Mouse (Mus musculus): ENCODE data around the gene Maml1. TPM values are rescaled to one million over a fixed set of nuclear protein-coding genes. Genes with fewer than 3 reads are reported as not detected.

Gene Maml1
- polyA plus RNA-seq, 1 experiment: 14.1 TPM

GRCm38 (mm10) chr11:50266997-50267396, 25.1 kb downstream of the Maml1 start:
- H3K4me3 ChIP-seq (ENCODE audit: low read depth, low read length): no peak overlapping the region
- peaks cover 10% of the 10 kb centered on the region for H3K36me3 ChIP-seq (ENCODE audit: control insufficient read depth, insufficient read depth, low read length, poor library complexity, severe bottlenecking)
- H3K4me1 ChIP-seq (ENCODE audit: control insufficient read depth, insufficient read depth, low read length): peaks cover 3% of the 10 kb centered on the region
- TF ChIP-seq CTCF (IDR thresholded peaks at IDR 0.05; ENCODE audit: low read depth, low read length) (no peak), EP300 (IDR thresholded peaks at IDR 0.05; ENCODE audit: insufficient read depth, low read depth, low read length) (no peak), POLR2A (IDR thresholded peaks at IDR 0.05; ENCODE audit: insufficient read depth, low read length) (no peak)
- H3K27ac ChIP-seq (ENCODE audit: insufficient read depth, low read length): no peak overlapping the region
- no peaks in the 10 kb centered on the region for H3K9me3 ChIP-seq (replicated peaks; ENCODE audit: control insufficient read depth, insufficient read depth, low read length, poor library complexity, severe bottlenecking)
- no peak overlapping the region for H3K9ac ChIP-seq (ENCODE audit: low read depth, poor library complexity, severe bottlenecking)
- no peaks in the 10 kb centered on the region for H3K27me3 ChIP-seq (ENCODE audit: control insufficient read depth, insufficient read depth, low read length, poor library complexity, severe bottlenecking)

- Histone ChIP-seq H3K27me3 (ENCODE audit: control insufficient read depth, insufficient read depth, low read length, poor library complexity, severe bottlenecking) (no peaks in the 10 kb centered on the region), H3K27ac (ENCODE audit: insufficient read depth, low read length) (no peak overlapping the region), H3K9me3 (replicated peaks; ENCODE audit: control insufficient read depth, insufficient read depth, low read length, poor library complexity, severe bottlenecking) (no peaks in the 10 kb centered on the region), H3K4me3 (ENCODE audit: low read depth, low read length) (no peak overlapping the region), H3K36me3 (ENCODE audit: control insufficient read depth, insufficient read depth, low read length, poor library complexity, severe bottlenecking) (peaks cover 10% of the 10 kb centered on the region), H3K4me1 (ENCODE audit: control insufficient read depth, insufficient read depth, low read length) (peaks cover 3% of the 10 kb centered on the region), H3K9ac (ENCODE audit: low read depth, poor library complexity, severe bottlenecking) (no peak overlapping the region)
- TF ChIP-seq POLR2A (IDR thresholded peaks at IDR 0.05; ENCODE audit: insufficient read depth, low read length): no peak
- TF ChIP-seq CTCF (IDR thresholded peaks at IDR 0.05; ENCODE audit: low read depth, low read length): no peak
- TF ChIP-seq EP300 (IDR thresholded peaks at IDR 0.05; ENCODE audit: insufficient read depth, low read depth, low read length): no peak
Observed at GRCm38 (mm10) chr11:50265931-50266330, 26.2 kb downstream of the Maml1 start.

- Histone ChIP-seq H3K27ac (ENCODE audit: insufficient read depth, low read length) (no peak overlapping the region), H3K4me3 (ENCODE audit: low read depth, low read length) (no peak overlapping the region), H3K4me1 (ENCODE audit: control insufficient read depth, insufficient read depth, low read length) (peaks cover 3% of the 10 kb centered on the region), H3K27me3 (ENCODE audit: control insufficient read depth, insufficient read depth, low read length, poor library complexity, severe bottlenecking) (no peaks in the 10 kb centered on the region), H3K36me3 (ENCODE audit: control insufficient read depth, insufficient read depth, low read length, poor library complexity, severe bottlenecking) (peaks cover 13% of the 10 kb centered on the region), H3K9ac (ENCODE audit: low read depth, poor library complexity, severe bottlenecking) (no peak overlapping the region), H3K9me3 (replicated peaks; ENCODE audit: control insufficient read depth, insufficient read depth, low read length, poor library complexity, severe bottlenecking) (no peaks in the 10 kb centered on the region)
- no peak for TF ChIP-seq POLR2A (IDR thresholded peaks at IDR 0.05; ENCODE audit: insufficient read depth, low read length)
- no peak for TF ChIP-seq CTCF (IDR thresholded peaks at IDR 0.05; ENCODE audit: low read depth, low read length)
- TF ChIP-seq EP300 (IDR thresholded peaks at IDR 0.05; ENCODE audit: insufficient read depth, low read depth, low read length): no peak
Observed at GRCm38 (mm10) chr11:50263198-50263597, 28.9 kb downstream of the Maml1 start.

GRCm38 (mm10) chr11:50262020-50262419, 30.1 kb downstream of the Maml1 start:
- Histone ChIP-seq H3K36me3 (ENCODE audit: control insufficient read depth, insufficient read depth, low read length, poor library complexity, severe bottlenecking) (peaks cover 13% of the 10 kb centered on the region), H3K4me1 (ENCODE audit: control insufficient read depth, insufficient read depth, low read length) (peaks cover 2% of the 10 kb centered on the region)
- TF ChIP-seq EP300 (IDR thresholded peaks at IDR 0.05; ENCODE audit: insufficient read depth, low read depth, low read length) (no peak), CTCF (IDR thresholded peaks at IDR 0.05; ENCODE audit: low read depth, low read length) (peak; percentile 64), POLR2A (IDR thresholded peaks at IDR 0.05; ENCODE audit: insufficient read depth, low read length) (no peak)

GRCm38 (mm10) chr11:50258310-50258709, 33.8 kb downstream of the Maml1 start:
- Histone ChIP-seq H3K4me1 (ENCODE audit: control insufficient read depth, insufficient read depth, low read length) (no peaks in the 10 kb centered on the region), H3K36me3 (ENCODE audit: control insufficient read depth, insufficient read depth, low read length, poor library complexity, severe bottlenecking) (peaks cover 2% of the 10 kb centered on the region; the same call in 1 of the 2 replicates), H3K4me3 (ENCODE audit: low read depth, low read length) (no peak overlapping the region), H3K9ac (ENCODE audit: low read depth, poor library complexity, severe bottlenecking) (no peak overlapping the region), H3K27ac (ENCODE audit: insufficient read depth, low read length) (no peak overlapping the region), H3K27me3 (ENCODE audit: control insufficient read depth, insufficient read depth, low read length, poor library complexity, severe bottlenecking) (no peaks in the 10 kb centered on the region), H3K9me3 (replicated peaks; ENCODE audit: control insufficient read depth, insufficient read depth, low read length, poor library complexity, severe bottlenecking) (no peaks in the 10 kb centered on the region)
- TF ChIP-seq POLR2A (IDR thresholded peaks at IDR 0.05; ENCODE audit: insufficient read depth, low read length): no peak
- no peak for TF ChIP-seq EP300 (IDR thresholded peaks at IDR 0.05; ENCODE audit: insufficient read depth, low read depth, low read length)
- TF ChIP-seq CTCF (IDR thresholded peaks at IDR 0.05; ENCODE audit: low read depth, low read length): no peak

More at GRCm38 (mm10) chr11:50262020-50262419, 30.1 kb downstream of the Maml1 start:
- Histone ChIP-seq H3K27ac (ENCODE audit: insufficient read depth, low read length) (no peak overlapping the region), H3K9me3 (replicated peaks; ENCODE audit: control insufficient read depth, insufficient read depth, low read length, poor library complexity, severe bottlenecking) (no peaks in the 10 kb centered on the region), H3K9ac (ENCODE audit: low read depth, poor library complexity, severe bottlenecking) (no peak overlapping the region), H3K27me3 (ENCODE audit: control insufficient read depth, insufficient read depth, low read length, poor library complexity, severe bottlenecking) (no peaks in the 10 kb centered on the region), H3K4me3 (ENCODE audit: low read depth, low read length) (no peak overlapping the region)

GRCm38 (mm10) chr11:50256615-50257014, 35.5 kb downstream of the Maml1 start:
- Histone ChIP-seq H3K4me1 (ENCODE audit: control insufficient read depth, insufficient read depth, low read length) (peaks cover 2% of the 10 kb centered on the region), H3K9me3 (replicated peaks; ENCODE audit: control insufficient read depth, insufficient read depth, low read length, poor library complexity, severe bottlenecking) (no peaks in the 10 kb centered on the region), H3K9ac (ENCODE audit: low read depth, poor library complexity, severe bottlenecking) (no peak overlapping the region), H3K27ac (ENCODE audit: insufficient read depth, low read length) (no peak overlapping the region), H3K4me3 (ENCODE audit: low read depth, low read length) (no peak overlapping the region), H3K36me3 (ENCODE audit: control insufficient read depth, insufficient read depth, low read length, poor library complexity, severe bottlenecking) (peaks cover 2% of the 10 kb centered on the region; the same call in 1 of the 2 replicates), H3K27me3 (ENCODE audit: control insufficient read depth, insufficient read depth, low read length, poor library complexity, severe bottlenecking) (no peaks in the 10 kb centered on the region)
- no peak for TF ChIP-seq EP300 (IDR thresholded peaks at IDR 0.05; ENCODE audit: insufficient read depth, low read depth, low read length)
- no peak for TF ChIP-seq CTCF (IDR thresholded peaks at IDR 0.05; ENCODE audit: low read depth, low read length)
- TF ChIP-seq POLR2A (IDR thresholded peaks at IDR 0.05; ENCODE audit: insufficient read depth, low read length): no peak

Data from ES-Bruce4 (cell line).